Mouse (Mus musculus): ENCODE measurements around the gene Slc7a8.
A peak's percentile ranks its signal among the peaks of the same experiment; 100 is the strongest.

The Slc7a8 gene

GRCm38 (mm10) chr14:54737634-54738033 is 44.1 kb downstream of the Slc7a8 start:
- DNase-seq (ENCODE audit: low read depth, low spot score) = no peak

GRCm38 (mm10) chr14:54736555-54737552 is 44.9 kb downstream of the Slc7a8 start:
- DNase-seq (ENCODE audit: low read depth, low spot score) = no peak

- no peak for DNase-seq (ENCODE audit: low read depth, low spot score)
These were observed 46.5 kb downstream of the Slc7a8 start for GRCm38 (mm10) chr14:54735221-54735620.

- DNase-seq (ENCODE audit: low read depth, low spot score) = no peak
These were observed 47.7 kb downstream of the Slc7a8 start for GRCm38 (mm10) chr14:54734004-54734403.

- no peak for DNase-seq (ENCODE audit: low read depth, low spot score)
These were observed 49.5 kb downstream of the Slc7a8 start for GRCm38 (mm10) chr14:54732206-54732605.

GRCm38 (mm10) chr14:54730305-54730704 is 51.4 kb downstream of the Slc7a8 start:
- no peak for DNase-seq (ENCODE audit: low read depth, low spot score)

GRCm38 (mm10) chr14:54728823-54729653 is 52.7 kb downstream of the Slc7a8 start:
- DNase-seq (ENCODE audit: low read depth, low spot score) = peak; percentile 64

- DNase-seq (ENCODE audit: low read depth, low spot score) = no peak
These were observed 54.2 kb downstream of the Slc7a8 start for GRCm38 (mm10) chr14:54727565-54727964.

GRCm38 (mm10) chr14:54724049-54724448 is 57.7 kb downstream of the Slc7a8 start:
- no peak for DNase-seq (ENCODE audit: low read depth, low spot score)

GRCm38 (mm10) chr14:54721711-54722110 is 60.0 kb downstream of the Slc7a8 start:
- no peak for DNase-seq (ENCODE audit: low read depth, low spot score)

- DNase-seq (ENCODE audit: low read depth, low spot score) = no peak
These were observed 60.9 kb downstream of the Slc7a8 start for GRCm38 (mm10) chr14:54720654-54721350.

- no peak for DNase-seq (ENCODE audit: low read depth, low spot score)
These were observed 61.7 kb downstream of the Slc7a8 start for GRCm38 (mm10) chr14:54720041-54720440.

GRCm38 (mm10) chr14:54715402-54715801 is 66.3 kb downstream of the Slc7a8 start:
- DNase-seq (ENCODE audit: low read depth, low spot score) = no peak

GRCm38 (mm10) chr14:54714617-54715081 is 67.1 kb downstream of the Slc7a8 start:
- DNase-seq (ENCODE audit: low read depth, low spot score) = peak; percentile 80

GRCm38 (mm10) chr14:54714121-54714520 is 67.6 kb downstream of the Slc7a8 start:
- peak; percentile 93 for DNase-seq (ENCODE audit: low read depth, low spot score)

- no peak for DNase-seq (ENCODE audit: low read depth, low spot score)
These were observed 68.9 kb downstream of the Slc7a8 start for GRCm38 (mm10) chr14:54712861-54713260.

GRCm38 (mm10) chr14:54712074-54712473 is 69.7 kb downstream of the Slc7a8 start, which contains the start of gene Cebpe:
Gene Cebpe, minus strand, starts transcription at chr14:54712174.
- no peak for DNase-seq (ENCODE audit: low read depth, low spot score)

- DNase-seq (ENCODE audit: low read depth, low spot score) = no peak
These were observed 72.7 kb downstream of the Slc7a8 start for GRCm38 (mm10) chr14:54709054-54709453.

- DNase-seq (ENCODE audit: low read depth, low spot score) = no peak
These were observed 75.0 kb downstream of the Slc7a8 start for GRCm38 (mm10) chr14:54706589-54707320.

GRCm38 (mm10) chr14:54705844-54706243 is 75.9 kb downstream of the Slc7a8 start:
- DNase-seq (ENCODE audit: low read depth, low spot score) = no peak

- DNase-seq (ENCODE audit: low read depth, low spot score) = no peak
These were observed 78.5 kb downstream of the Slc7a8 start for GRCm38 (mm10) chr14:54703207-54703606.
